Mouse (Mus musculus) cortical plate, adult 2 months (tissue): Measurements from ENCODE around the gene Vmn2r35.
"Not testable (repeated sequence)": the region's sequence is repeated elsewhere in the genome, so short reads cannot be mapped to it uniquely, and the experiment has no call there.

Experiments
- CTCF ChIP-seq: fragments of 200-500 bp; IDR thresholded peaks from 2 replicates; pipeline ENCODE4 v1.5.1; 2011; ENCODE audit warnings: mild to moderate bottlenecking, control low read depth, low read length; ENCODE audit not compliant: insufficient read depth; ENCODE audit errors: extremely low read depth
- POLR2A ChIP-seq: fragments of 200-500 bp; IDR thresholded peaks from 2 replicates; pipeline ENCODE4 v1.6.1; 2011; ENCODE audit warnings: mild to moderate bottlenecking, low read length, control low read depth; ENCODE audit not compliant: insufficient read depth; ENCODE audit errors: extremely low read depth

DNA sequence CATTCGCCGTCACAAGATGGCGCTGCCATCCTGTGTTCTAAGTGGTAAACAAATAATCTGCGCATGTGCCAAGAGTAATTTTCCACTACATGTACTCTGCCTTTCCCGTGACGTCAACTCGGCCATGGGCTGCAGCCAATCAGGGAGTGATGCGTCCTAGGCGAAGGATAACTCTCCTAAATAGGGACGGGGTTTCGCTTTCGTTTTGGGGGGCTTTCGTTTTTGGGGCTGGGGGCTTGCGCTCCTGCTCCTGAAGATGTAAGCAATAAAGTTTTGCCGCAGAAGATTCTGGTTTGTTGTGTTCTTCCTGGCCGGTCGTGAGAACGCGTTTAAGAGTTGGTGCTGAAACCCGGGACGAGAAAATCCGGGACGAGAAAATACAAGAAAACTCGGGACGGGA lies 25.5 kb downstream of the Vmn2r35 start:
- TF ChIP-seq CTCF, POLR2A: not testable (repeated sequence)
